Mouse (Mus musculus): ENCODE measurements around the gene Srgap1. TPM values are rescaled to one million over a fixed set of nuclear protein-coding genes. Genes with fewer than 3 reads are reported as not detected.

Srgap1 gene
- polyA plus RNA-seq, 1 experiment from 2014 or later, result 1.3 TPM

- Histone ChIP-seq H3K36me3 (replicated peaks) (no peaks in the 10 kb centered on the region), H3K27me3 (no peaks in the 10 kb centered on the region), H3K4me1 (replicated peaks) (no peaks in the 10 kb centered on the region), H3K4me2 (no peak overlapping the region), H3K9ac (no peak overlapping the region), H3K27ac (replicated peaks) (no peak overlapping the region), H3K4me3 (replicated peaks) (no peak overlapping the region), H3K9me3 (replicated peaks) (no peaks in the 10 kb centered on the region)
- no peak for ATAC-seq (ENCODE audit: insufficient read depth)
- whole genome bisulfite sequencing (ENCODE audit: insufficient replicate concordance), result 9% methylated on average over 4 of the region's 4 CpGs
Observed at GRCm38 (mm10) chr10:121962053-121962452, 85.1 kb downstream of the Srgap1 start.

- Histone ChIP-seq H3K36me3 (replicated peaks) (no peaks in the 10 kb centered on the region), H3K27ac (replicated peaks) (no peak overlapping the region), H3K9me3 (replicated peaks) (no peaks in the 10 kb centered on the region), H3K4me2 (no peak overlapping the region), H3K27me3 (no peaks in the 10 kb centered on the region), H3K4me1 (replicated peaks) (no peaks in the 10 kb centered on the region), H3K4me3 (replicated peaks) (no peak overlapping the region), H3K9ac (no peak overlapping the region)
- 24% methylated on average over 11 of the region's 11 CpGs for WGBS (ENCODE audit: insufficient replicate concordance)
- no peak for ATAC-seq (ENCODE audit: insufficient read depth)
Observed at GRCm38 (mm10) chr10:121961121-121961893, 85.8 kb downstream of the Srgap1 start.

- Histone ChIP-seq H3K4me2 (no peak overlapping the region), H3K9ac (no peak overlapping the region), H3K27ac (replicated peaks) (no peak overlapping the region), H3K4me1 (replicated peaks) (no peaks in the 10 kb centered on the region), H3K9me3 (replicated peaks) (no peaks in the 10 kb centered on the region), H3K36me3 (replicated peaks) (no peaks in the 10 kb centered on the region), H3K27me3 (no peaks in the 10 kb centered on the region), H3K4me3 (replicated peaks) (no peak overlapping the region)
- no peak for ATAC-seq (ENCODE audit: insufficient read depth)
- WGBS (ENCODE audit: insufficient replicate concordance), result 52% methylated on average over 8 of the region's 8 CpGs
Observed at GRCm38 (mm10) chr10:121958741-121959140, 88.4 kb downstream of the Srgap1 start.

GRCm38 (mm10) chr10:121956505-121956904, 90.6 kb downstream of the Srgap1 start:
- H3K36me3 ChIP-seq (replicated peaks), result no peaks in the 10 kb centered on the region
- no peak overlapping the region for H3K4me3 ChIP-seq (replicated peaks)
- H3K27me3 ChIP-seq, result no peaks in the 10 kb centered on the region
- H3K9me3 ChIP-seq (replicated peaks), result no peaks in the 10 kb centered on the region
- H3K27ac ChIP-seq (replicated peaks), result no peak overlapping the region
- H3K4me2 ChIP-seq, result no peak overlapping the region
- H3K9ac ChIP-seq, result no peak overlapping the region
- no peak for ATAC-seq (ENCODE audit: insufficient read depth)
- WGBS (ENCODE audit: insufficient replicate concordance), result 65% methylated on average over 11 of the region's 11 CpGs
- no peaks in the 10 kb centered on the region for H3K4me1 ChIP-seq (replicated peaks)

GRCm38 (mm10) chr10:121955730-121956129, 91.4 kb downstream of the Srgap1 start:
- Histone ChIP-seq H3K36me3 (replicated peaks) (no peaks in the 10 kb centered on the region), H3K27me3 (no peaks in the 10 kb centered on the region), H3K9ac (no peak overlapping the region), H3K4me2 (no peak overlapping the region), H3K4me1 (replicated peaks) (no peaks in the 10 kb centered on the region; the same call in 1 of the 2 replicates), H3K9me3 (replicated peaks) (no peaks in the 10 kb centered on the region), H3K4me3 (replicated peaks) (no peak overlapping the region), H3K27ac (replicated peaks) (no peak overlapping the region)
- ATAC-seq (ENCODE audit: insufficient read depth), result no peak
- WGBS (ENCODE audit: insufficient replicate concordance), result 68% methylated on average over 4 of the region's 4 CpGs

- Histone ChIP-seq H3K27me3 (no peaks in the 10 kb centered on the region), H3K4me2 (no peak overlapping the region), H3K27ac (replicated peaks) (no peak overlapping the region), H3K9ac (no peak overlapping the region), H3K36me3 (replicated peaks) (no peaks in the 10 kb centered on the region), H3K4me3 (replicated peaks) (no peak overlapping the region), H3K9me3 (replicated peaks) (no peaks in the 10 kb centered on the region), H3K4me1 (replicated peaks) (no peaks in the 10 kb centered on the region; the same call in 1 of the 2 replicates)
- WGBS (ENCODE audit: insufficient replicate concordance), result 62% methylated on average over 6 of the region's 6 CpGs
- no peak for ATAC-seq (ENCODE audit: insufficient read depth)
Observed at GRCm38 (mm10) chr10:121954877-121955276, 92.2 kb downstream of the Srgap1 start.

- Histone ChIP-seq H3K9me3 (replicated peaks) (no peaks in the 10 kb centered on the region), H3K4me2 (no peak overlapping the region)
Observed at GRCm38 (mm10) chr10:121953041-121953440, 94.1 kb downstream of the Srgap1 start.

GRCm38 (mm10) chr10:121946173-121946572, 100.9 kb downstream of the Srgap1 start:
- no peak for ATAC-seq (ENCODE audit: insufficient read depth)
- no peak overlapping the region for H3K27ac ChIP-seq (replicated peaks)

More at GRCm38 (mm10) chr10:121953041-121953440, 94.1 kb downstream of the Srgap1 start:
- Histone ChIP-seq H3K27ac (replicated peaks) (no peak overlapping the region), H3K4me1 (replicated peaks) (no peaks in the 10 kb centered on the region; the same call in 1 of the 2 replicates), H3K27me3 (no peaks in the 10 kb centered on the region), H3K4me3 (replicated peaks) (no peak overlapping the region), H3K9ac (no peak overlapping the region), H3K36me3 (replicated peaks) (no peaks in the 10 kb centered on the region)
- WGBS (ENCODE audit: insufficient replicate concordance), result 63% methylated on average over 5 of the region's 5 CpGs
- no peak for ATAC-seq (ENCODE audit: insufficient read depth)

GRCm38 (mm10) chr10:121931909-121932308, 115.2 kb downstream of the Srgap1 start:
- 83% methylated on average over 14 of the region's 14 CpGs for WGBS (ENCODE audit: insufficient replicate concordance)
- Histone ChIP-seq H3K27ac (replicated peaks) (no peak overlapping the region), H3K9me3 (replicated peaks) (no peaks in the 10 kb centered on the region), H3K27me3 (no peaks in the 10 kb centered on the region), H3K36me3 (replicated peaks) (no peaks in the 10 kb centered on the region), H3K9ac (no peak overlapping the region), H3K4me1 (replicated peaks) (no peaks in the 10 kb centered on the region), H3K4me2 (no peak overlapping the region), H3K4me3 (replicated peaks) (no peak overlapping the region)
- no peak for ATAC-seq (ENCODE audit: insufficient read depth)

More at GRCm38 (mm10) chr10:121946173-121946572, 100.9 kb downstream of the Srgap1 start:
- Histone ChIP-seq H3K9ac (no peak overlapping the region), H3K4me1 (replicated peaks) (no peaks in the 10 kb centered on the region; the same call in 1 of the 2 replicates), H3K27me3 (no peaks in the 10 kb centered on the region), H3K4me2 (no peak overlapping the region), H3K36me3 (replicated peaks) (no peaks in the 10 kb centered on the region), H3K9me3 (replicated peaks) (no peaks in the 10 kb centered on the region), H3K4me3 (replicated peaks) (no peak overlapping the region)
- WGBS (ENCODE audit: insufficient replicate concordance), result 73% methylated on average over 8 of the region's 8 CpGs

GRCm38 (mm10) chr10:121926094-121926493, 121.0 kb downstream of the Srgap1 start:
- H3K9me3 ChIP-seq (replicated peaks), result no peaks in the 10 kb centered on the region
- H3K4me3 ChIP-seq (replicated peaks), result no peak overlapping the region
- no peaks in the 10 kb centered on the region for H3K27me3 ChIP-seq
- no peak overlapping the region for H3K4me2 ChIP-seq
- WGBS (ENCODE audit: insufficient replicate concordance), result 74% methylated on average over 3 of the region's 3 CpGs
- H3K9ac ChIP-seq, result no peak overlapping the region
- no peak for ATAC-seq (ENCODE audit: insufficient read depth)
- no peak overlapping the region for H3K27ac ChIP-seq (replicated peaks)
- H3K36me3 ChIP-seq (replicated peaks), result no peaks in the 10 kb centered on the region
- H3K4me1 ChIP-seq (replicated peaks), result no peaks in the 10 kb centered on the region

GRCm38 (mm10) chr10:121919016-121919415, 128.1 kb downstream of the Srgap1 start:
- ATAC-seq (ENCODE audit: insufficient read depth), result no peak
- WGBS (ENCODE audit: insufficient replicate concordance), result 60% methylated on average over 8 of the region's 8 CpGs
- H3K9ac ChIP-seq, result no peak overlapping the region
- no peak overlapping the region for H3K27ac ChIP-seq (replicated peaks)
- H3K36me3 ChIP-seq (replicated peaks), result no peaks in the 10 kb centered on the region
- no peaks in the 10 kb centered on the region for H3K27me3 ChIP-seq
- no peak overlapping the region for H3K4me2 ChIP-seq
- H3K9me3 ChIP-seq (replicated peaks), result no peaks in the 10 kb centered on the region
- H3K4me1 ChIP-seq (replicated peaks), result no peaks in the 10 kb centered on the region
- no peak overlapping the region for H3K4me3 ChIP-seq (replicated peaks)

- no peak overlapping the region for H3K27ac ChIP-seq (replicated peaks)
- no peaks in the 10 kb centered on the region for H3K9me3 ChIP-seq (replicated peaks)
- no peaks in the 10 kb centered on the region for H3K4me1 ChIP-seq (replicated peaks)
- no peaks in the 10 kb centered on the region for H3K36me3 ChIP-seq (replicated peaks)
- no peak for ATAC-seq (ENCODE audit: insufficient read depth)
- no peak overlapping the region for H3K4me2 ChIP-seq
- no peak overlapping the region for H3K9ac ChIP-seq
- H3K27me3 ChIP-seq, result no peaks in the 10 kb centered on the region
- no peak overlapping the region for H3K4me3 ChIP-seq (replicated peaks)
- WGBS (ENCODE audit: insufficient replicate concordance), result 64% methylated on average over 3 of the region's 3 CpGs
Observed at GRCm38 (mm10) chr10:121918579-121918978, 128.5 kb downstream of the Srgap1 start.

All from liver, embryonic 15.5 days (tissue).